Mouse (Mus musculus): ENCODE measurements around the gene Afp.

DNA sequence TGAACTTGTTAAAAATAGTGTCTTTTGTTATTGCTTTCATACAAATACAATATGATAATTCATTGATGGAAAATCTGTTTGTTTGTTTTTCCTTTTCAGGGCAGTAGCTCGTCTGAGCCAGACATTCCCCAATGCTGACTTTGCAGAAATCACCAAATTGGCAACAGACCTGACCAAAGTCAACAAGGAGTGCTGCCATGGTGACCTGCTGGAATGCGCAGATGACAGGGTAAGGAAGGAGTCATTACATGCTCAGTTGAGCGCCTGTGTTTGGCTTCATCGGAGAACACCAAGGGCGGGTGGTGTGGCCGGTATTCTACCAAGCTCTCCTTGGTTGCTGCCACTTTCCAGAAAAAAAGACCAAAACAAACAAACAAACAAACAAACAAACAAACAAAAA, 23.3 kb upstream of the Afp start:
- TF ChIP-seq CTCF (IDR thresholded peaks at IDR 0.05) (no peak), EP300 (IDR thresholded peaks at IDR 0.05) (no peak)
